Mouse (Mus musculus): ENCODE measurements around the gene Vps39. TPM values are rescaled to one million over a fixed set of nuclear protein-coding genes. Genes with fewer than 3 reads are reported as not detected.

Gene Vps39
- polyA plus RNA-seq, 1 experiment from 2014 or later: 22.4 TPM

DNA sequence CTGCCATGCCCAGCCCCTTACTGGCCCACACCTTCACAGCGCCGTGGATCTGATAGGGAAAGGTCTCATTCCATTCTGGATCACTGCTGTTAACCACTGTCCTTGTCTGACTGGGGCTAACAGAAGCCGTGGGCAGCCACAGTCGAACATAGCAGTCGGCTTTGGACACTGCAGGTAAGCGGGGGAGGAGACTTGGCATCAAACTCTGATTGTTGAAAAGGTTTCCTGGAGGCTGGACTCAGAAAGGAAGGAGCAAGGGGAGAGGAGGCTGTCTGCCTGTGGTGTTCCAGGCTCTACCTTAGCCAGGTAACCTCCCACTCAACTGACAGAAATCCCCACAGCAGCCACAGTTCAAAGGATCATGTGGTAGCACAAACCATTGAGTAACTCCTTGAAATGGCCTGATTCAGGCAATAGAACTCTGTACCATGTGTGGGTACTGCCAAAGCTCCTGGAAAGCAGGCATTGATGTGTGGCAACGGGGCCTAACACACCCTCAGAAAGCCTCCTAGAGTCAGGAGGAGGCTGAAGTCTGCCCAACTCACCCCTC, 40.6 kb downstream of the Vps39 start:
- peaks cover 9% of the 10 kb centered on the region; the same call in 1 of the 2 replicates for H3K36me3 ChIP-seq (ENCODE audit: control insufficient read depth, insufficient read depth, low read length)
- 79% methylated on average over 7 of the region's 7 CpGs for WGBS
- H3K27me3 ChIP-seq (ENCODE audit: control insufficient read depth, insufficient read depth, low read length): no peaks in the 10 kb centered on the region
- no peak overlapping the region for H3K4me2 ChIP-seq (replicated peaks; ENCODE audit: low read depth, low read length)
- no peaks in the 10 kb centered on the region for H3K9me3 ChIP-seq (ENCODE audit: control insufficient read depth, low read length)
- no peak overlapping the region for H3K4me3 ChIP-seq (ENCODE audit: low read length)
- H3K9ac ChIP-seq (ENCODE audit: low read depth, low read length): no peak overlapping the region
- no peak overlapping the region for H3K27ac ChIP-seq (ENCODE audit: low read depth, low read length)
- H3K4me1 ChIP-seq (ENCODE audit: control insufficient read depth, insufficient read depth, low read length): no peaks in the 10 kb centered on the region
- no peak for ATAC-seq (ENCODE audit: low FRiP score, low TSS enrichment)

- 19% methylated on average over 3 of the region's 3 CpGs for WGBS
- Histone ChIP-seq H3K4me2 (replicated peaks; ENCODE audit: low read depth, low read length) (no peak overlapping the region), H3K36me3 (ENCODE audit: control insufficient read depth, insufficient read depth, low read length) (no peaks in the 10 kb centered on the region), H3K9ac (ENCODE audit: low read depth, low read length) (no peak overlapping the region), H3K4me3 (ENCODE audit: low read length) (no peak overlapping the region), H3K27ac (ENCODE audit: low read depth, low read length) (no peak overlapping the region), H3K27me3 (ENCODE audit: control insufficient read depth, insufficient read depth, low read length) (no peaks in the 10 kb centered on the region), H3K9me3 (ENCODE audit: control insufficient read depth, low read length) (no peaks in the 10 kb centered on the region), H3K4me1 (ENCODE audit: control insufficient read depth, insufficient read depth, low read length) (no peaks in the 10 kb centered on the region)
- no peak for ATAC-seq (ENCODE audit: low FRiP score, low TSS enrichment)
Observed at GRCm38 (mm10) chr2:120304113-120304512, 48.8 kb downstream of the Vps39 start.

- H3K4me2 ChIP-seq (replicated peaks; ENCODE audit: low read depth, low read length): no peak overlapping the region
- no peak for ATAC-seq (ENCODE audit: low FRiP score, low TSS enrichment)
- 93% methylated on average over 6 of the region's 6 CpGs for WGBS
- no peaks in the 10 kb centered on the region for H3K36me3 ChIP-seq (ENCODE audit: control insufficient read depth, insufficient read depth, low read length)
- no peak overlapping the region for H3K4me3 ChIP-seq (ENCODE audit: low read length)
- no peak overlapping the region for H3K27ac ChIP-seq (ENCODE audit: low read depth, low read length)
- no peaks in the 10 kb centered on the region for H3K27me3 ChIP-seq (ENCODE audit: control insufficient read depth, insufficient read depth, low read length)
- no peaks in the 10 kb centered on the region for H3K4me1 ChIP-seq (ENCODE audit: control insufficient read depth, insufficient read depth, low read length)
- no peak overlapping the region for H3K9ac ChIP-seq (ENCODE audit: low read depth, low read length)
- H3K9me3 ChIP-seq (ENCODE audit: control insufficient read depth, low read length): no peaks in the 10 kb centered on the region
Observed at GRCm38 (mm10) chr2:120301076-120301475, 51.9 kb downstream of the Vps39 start.

DNA sequence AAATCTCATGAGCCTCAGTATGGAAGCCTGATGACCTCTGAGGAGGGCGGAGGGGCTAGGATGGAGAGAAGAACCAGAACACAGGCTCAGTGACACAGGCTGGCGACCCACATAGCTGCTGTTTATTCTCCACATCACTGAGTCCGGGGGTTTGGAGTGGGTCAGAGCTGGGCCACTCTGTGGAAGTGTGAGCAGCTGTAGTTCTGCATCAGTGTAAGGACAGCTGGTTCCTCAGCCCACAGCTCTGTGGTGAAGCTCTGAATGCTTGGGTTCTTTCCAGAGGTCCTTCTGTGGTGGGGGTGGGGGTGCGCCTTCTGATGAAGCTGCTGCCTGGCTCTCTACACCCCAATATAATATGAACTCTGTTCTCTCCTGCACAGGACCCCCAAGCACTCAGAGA, 53.1 kb downstream of the Vps39 start:
- 82% methylated on average over 4 of the region's 4 CpGs for WGBS
- Histone ChIP-seq H3K9ac (ENCODE audit: low read depth, low read length) (no peak overlapping the region), H3K27ac (ENCODE audit: low read depth, low read length) (no peak overlapping the region), H3K4me3 (ENCODE audit: low read length) (no peak overlapping the region), H3K4me2 (replicated peaks; ENCODE audit: low read depth, low read length) (no peak overlapping the region), H3K27me3 (ENCODE audit: control insufficient read depth, insufficient read depth, low read length) (no peaks in the 10 kb centered on the region), H3K36me3 (ENCODE audit: control insufficient read depth, insufficient read depth, low read length) (no peaks in the 10 kb centered on the region), H3K9me3 (ENCODE audit: control insufficient read depth, low read length) (no peaks in the 10 kb centered on the region), H3K4me1 (ENCODE audit: control insufficient read depth, insufficient read depth, low read length) (no peaks in the 10 kb centered on the region)
- ATAC-seq (ENCODE audit: low FRiP score, low TSS enrichment): no peak

- H3K27ac ChIP-seq (ENCODE audit: low read depth, low read length): no peak overlapping the region
- WGBS: 15% methylated on average over 2 of the region's 2 CpGs
- no peak for ATAC-seq (ENCODE audit: low FRiP score, low TSS enrichment)
- no peak overlapping the region for H3K9ac ChIP-seq (ENCODE audit: low read depth, low read length)
- H3K36me3 ChIP-seq (ENCODE audit: control insufficient read depth, insufficient read depth, low read length): no peaks in the 10 kb centered on the region
- H3K4me3 ChIP-seq (ENCODE audit: low read length): no peak overlapping the region
- no peak overlapping the region for H3K4me2 ChIP-seq (replicated peaks; ENCODE audit: low read depth, low read length)
- no peaks in the 10 kb centered on the region for H3K27me3 ChIP-seq (ENCODE audit: control insufficient read depth, insufficient read depth, low read length)
- H3K4me1 ChIP-seq (ENCODE audit: control insufficient read depth, insufficient read depth, low read length): no peaks in the 10 kb centered on the region
- no peaks in the 10 kb centered on the region for H3K9me3 ChIP-seq (ENCODE audit: control insufficient read depth, low read length)
Observed at GRCm38 (mm10) chr2:120296160-120296559, 56.8 kb downstream of the Vps39 start.

GRCm38 (mm10) chr2:120291471-120292078, 61.4 kb downstream of the Vps39 start:
- 80% methylated on average over 8 of the region's 9 CpGs for WGBS
- H3K9ac ChIP-seq (ENCODE audit: low read depth, low read length): no peak overlapping the region
- H3K27ac ChIP-seq (ENCODE audit: low read depth, low read length): no peak overlapping the region
- H3K9me3 ChIP-seq (ENCODE audit: control insufficient read depth, low read length): no peaks in the 10 kb centered on the region
- no peak for ATAC-seq (ENCODE audit: low FRiP score, low TSS enrichment)
- H3K27me3 ChIP-seq (ENCODE audit: control insufficient read depth, insufficient read depth, low read length): no peaks in the 10 kb centered on the region
- H3K4me3 ChIP-seq (ENCODE audit: low read length): no peak overlapping the region
- H3K4me1 ChIP-seq (ENCODE audit: control insufficient read depth, insufficient read depth, low read length): no peaks in the 10 kb centered on the region
- no peaks in the 10 kb centered on the region for H3K36me3 ChIP-seq (ENCODE audit: control insufficient read depth, insufficient read depth, low read length)
- no peak overlapping the region for H3K4me2 ChIP-seq (replicated peaks; ENCODE audit: low read depth, low read length)

DNA sequence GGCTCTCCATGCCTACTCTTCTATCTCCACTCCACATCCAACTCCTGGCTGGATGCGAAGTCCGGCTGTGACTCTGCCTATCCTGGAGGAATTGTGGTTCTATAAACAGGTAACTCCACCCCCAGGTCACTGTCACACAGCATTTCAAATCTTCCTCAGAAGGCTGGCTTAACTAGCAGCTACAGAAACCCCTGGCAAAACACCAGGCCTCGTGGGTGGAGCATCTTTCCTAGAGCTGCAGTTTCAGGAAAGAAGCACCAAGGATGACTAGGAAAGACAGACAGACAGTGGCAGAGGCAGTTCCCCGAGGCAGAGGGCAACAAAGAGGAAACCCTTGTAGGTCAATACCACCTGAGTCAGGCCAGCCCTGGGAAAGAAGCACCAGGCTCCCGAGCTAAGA, 63.9 kb downstream of the Vps39 start, which contains the start of gene Pla2g4d:
Pla2g4d (minus strand) TSS at position 203 of the 400 bp plus-strand sequence.
- Histone ChIP-seq H3K27ac (ENCODE audit: low read depth, low read length) (no peak within 1 kb of the TSS), H3K27me3 (ENCODE audit: control insufficient read depth, insufficient read depth, low read length) (no peaks in the 10 kb centered on the region), H3K4me1 (ENCODE audit: control insufficient read depth, insufficient read depth, low read length) (no peaks in the 10 kb centered on the region), H3K9ac (ENCODE audit: low read depth, low read length) (no peak within 1 kb of the TSS), H3K4me3 (ENCODE audit: low read length) (no peak within 1 kb of the TSS), H3K36me3 (ENCODE audit: control insufficient read depth, insufficient read depth, low read length) (no peaks in the 10 kb centered on the region), H3K9me3 (ENCODE audit: control insufficient read depth, low read length) (no peaks in the 10 kb centered on the region), H3K4me2 (replicated peaks; ENCODE audit: low read depth, low read length) (no peak within 1 kb of the TSS)
- WGBS: 67% methylated on average over 5 of the region's 5 CpGs
- ATAC-seq (ENCODE audit: low FRiP score, low TSS enrichment): no peak

DNA sequence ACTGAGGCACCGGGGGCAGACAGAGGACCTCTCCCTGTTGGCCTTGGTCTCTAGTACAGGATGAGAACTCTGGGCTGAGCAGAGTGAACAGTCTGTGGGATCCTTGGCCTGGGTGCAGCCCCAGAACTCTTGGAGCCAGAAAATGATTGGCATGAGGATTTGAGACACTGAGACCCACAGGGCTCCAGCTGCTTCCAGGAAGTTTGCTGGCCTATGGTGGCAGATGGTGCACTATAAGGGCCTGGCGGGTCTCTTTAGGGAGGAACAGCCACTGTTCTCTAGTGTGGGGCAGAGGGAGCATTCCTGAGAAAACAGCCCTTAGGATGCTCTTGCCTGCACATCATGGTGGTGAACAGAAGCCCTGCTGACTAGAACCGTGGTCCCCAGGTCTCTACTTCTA, 64.5 kb downstream of the Vps39 start:
- H3K9ac ChIP-seq (ENCODE audit: low read depth, low read length): no peak overlapping the region
- H3K4me1 ChIP-seq (ENCODE audit: control insufficient read depth, insufficient read depth, low read length): no peaks in the 10 kb centered on the region
- no peaks in the 10 kb centered on the region for H3K27me3 ChIP-seq (ENCODE audit: control insufficient read depth, insufficient read depth, low read length)
- 78% methylated on average over 3 of the region's 3 CpGs for WGBS
- H3K4me3 ChIP-seq (ENCODE audit: low read length): no peak overlapping the region
- H3K4me2 ChIP-seq (replicated peaks; ENCODE audit: low read depth, low read length): no peak overlapping the region
- H3K27ac ChIP-seq (ENCODE audit: low read depth, low read length): no peak overlapping the region
- H3K36me3 ChIP-seq (ENCODE audit: control insufficient read depth, insufficient read depth, low read length): no peaks in the 10 kb centered on the region
- no peak for ATAC-seq (ENCODE audit: low FRiP score, low TSS enrichment)
- no peaks in the 10 kb centered on the region for H3K9me3 ChIP-seq (ENCODE audit: control insufficient read depth, low read length)

- Histone ChIP-seq H3K4me1 (ENCODE audit: control insufficient read depth, insufficient read depth, low read length) (no peaks in the 10 kb centered on the region), H3K4me3 (ENCODE audit: low read length) (no peak overlapping the region), H3K4me2 (replicated peaks; ENCODE audit: low read depth, low read length) (no peak overlapping the region), H3K9me3 (ENCODE audit: control insufficient read depth, low read length) (no peaks in the 10 kb centered on the region), H3K27me3 (ENCODE audit: control insufficient read depth, insufficient read depth, low read length) (no peaks in the 10 kb centered on the region), H3K9ac (ENCODE audit: low read depth, low read length) (no peak overlapping the region), H3K36me3 (ENCODE audit: control insufficient read depth, insufficient read depth, low read length) (no peaks in the 10 kb centered on the region), H3K27ac (ENCODE audit: low read depth, low read length) (no peak overlapping the region)
- ATAC-seq (ENCODE audit: low FRiP score, low TSS enrichment): no peak
- WGBS: 62% methylated on average over 4 of the region's 4 CpGs
Observed at GRCm38 (mm10) chr2:120285639-120286038, 67.3 kb downstream of the Vps39 start.

Measured in kidney, embryonic 14.5 days (tissue).